Mouse (Mus musculus) heart, embryonic 16.5 days (tissue): Measurements from ENCODE around the gene Ddx19b. TPM values are rescaled to one million over a fixed set of nuclear protein-coding genes. Genes with fewer than 3 reads are reported as not detected.
"Not testable (repeated sequence)": the region's sequence is repeated elsewhere in the genome, so short reads cannot be mapped to it uniquely, and the experiment has no call there.

ENCODE experiments used
- ATAC-seq: fragments of 200-750 bp; cut with Nextera tagmentation; replicated peaks from 2 replicates; pipeline ENCODE4 v1.8.0; 2017; ENCODE audit warnings: moderate number of reproducible peaks; ENCODE audit not compliant: insufficient read depth, low FRiP score; ENCODE audit errors: extremely low read depth
- H3K27ac ChIP-seq: fragments of 300-500 bp; sonication (generic); 2 replicates; pipeline ENCODE4 v1.5.1; 2014; ENCODE audit warnings: mild to moderate bottlenecking, low read length, control low read depth, moderate library complexity
- H3K27me3 ChIP-seq: fragments of 300-500 bp; sonication (generic); 2 replicates; pipeline ENCODE4 v1.6.1; 2014; ENCODE audit warnings: low read length, mixed read lengths; ENCODE audit not compliant: control insufficient read depth, insufficient read depth
- H3K36me3 ChIP-seq: fragments of 300-500 bp; sonication (generic); 2 replicates; pipeline ENCODE4 v1.6.1; 2014; ENCODE audit not compliant: control insufficient read depth, insufficient read depth
- H3K4me1 ChIP-seq: fragments of 300-500 bp; sonication (generic); 2 replicates; pipeline ENCODE4 v1.6.1; 2014; ENCODE audit warnings: low read length, mixed read lengths; ENCODE audit not compliant: control insufficient read depth, insufficient read depth
- H3K4me2 ChIP-seq: fragments of 300-500 bp; sonication (generic); 2 replicates; pipeline ENCODE4 v1.6.1; 2014; ENCODE audit warnings: low read depth, mild to moderate bottlenecking, control low read depth, low read length
- H3K4me3 ChIP-seq: fragments of 300-500 bp; sonication (generic); 2 replicates; pipeline ENCODE4 v1.5.1; 2014; ENCODE audit warnings: mild to moderate bottlenecking, control low read depth, low read length
- H3K9ac ChIP-seq: fragments of 300-500 bp; sonication (generic); 2 replicates; pipeline ENCODE4 v1.6.1; 2014; ENCODE audit warnings: low read length, control low read depth
- H3K9me3 ChIP-seq: fragments of 300-500 bp; sonication (generic); replicated peaks from 2 replicates; pipeline ENCODE4 v1.6.1; 2016; ENCODE audit warnings: low read length; ENCODE audit not compliant: control insufficient read depth
- WGBS: fragments of 180-500 bp; shearing (Covaris S2); extraction: QIAGEN DNeasy Blood & Tissue Kit; methylation state at CpG from one replicate; pipeline ENCODE4 v1.1.7; 2014; 5-methylcytosine and 5-hydroxymethylcytosine counted together
- microRNA-seq: library from miRNA; unstranded; fragments of <30 nt; microRNA quantifications from one replicate; pipeline ENCODE4, GENCODE M21; 2017
- polyA plus RNA-seq: library from polyadenylated mRNA; unstranded; fragments of >200 nt; fragmentation: Nextera tagmentation; extraction: Ambion mirVana; gene quantifications from 2 replicates; pipeline ENCODE4 v1.2.1, GENCODE M21; 2015

The Ddx19b gene
- polyA plus RNA-seq, 1 experiment from 2014 or later: 4.4 TPM

- Histone ChIP-seq H3K27ac (no peak overlapping the region), H3K9ac (no peak overlapping the region), H3K4me2 (no peak overlapping the region), H3K36me3 (peaks cover 22% of the 10 kb centered on the region), H3K9me3 (no peaks in the 10 kb centered on the region), H3K4me1 (no peaks in the 10 kb centered on the region), H3K27me3 (no peaks in the 10 kb centered on the region), H3K4me3 (no peak overlapping the region)
- ATAC-seq: no peak
- WGBS: 92% methylated on average over 12 of the region's 12 CpGs
Measured at GRCm38 (mm10) chr8:110959071-110959780, 72.3 kb downstream of the Ddx19b start.

- 97% methylated on average over 7 of the region's 7 CpGs for WGBS
- not testable (repeated sequence) for ATAC-seq, H3K4me3 ChIP-seq, H3K27me3 ChIP-seq, H3K9me3 ChIP-seq, H3K9ac ChIP-seq, H3K4me1 ChIP-seq, H3K27ac ChIP-seq, H3K4me2 ChIP-seq
- peaks cover 22% of the 10 kb centered on the region for H3K36me3 ChIP-seq
Measured at GRCm38 (mm10) chr8:110958553-110958952, 73.0 kb downstream of the Ddx19b start.

GRCm38 (mm10) chr8:110958135-110958534 is 73.4 kb downstream of the Ddx19b start:
- WGBS: 76% methylated on average over 5 of the region's 5 CpGs
- Histone ChIP-seq H3K4me2 (no peak overlapping the region), H3K9ac (no peak overlapping the region), H3K9me3 (no peaks in the 10 kb centered on the region), H3K4me3 (no peak overlapping the region), H3K27me3 (no peaks in the 10 kb centered on the region), H3K4me1 (no peaks in the 10 kb centered on the region), H3K27ac (no peak overlapping the region), H3K36me3 (peaks cover 22% of the 10 kb centered on the region)
- no peak for ATAC-seq

GRCm38 (mm10) chr8:110957471-110957870 is 74.1 kb downstream of the Ddx19b start:
- Histone ChIP-seq H3K4me2 (no peak overlapping the region), H3K4me3 (no peak overlapping the region), H3K27ac (no peak overlapping the region), H3K27me3 (no peaks in the 10 kb centered on the region), H3K9ac (no peak overlapping the region), H3K36me3 (peaks cover 15% of the 10 kb centered on the region), H3K4me1 (no peaks in the 10 kb centered on the region), H3K9me3 (no peaks in the 10 kb centered on the region)
- WGBS: 84% methylated on average over 19 of the region's 19 CpGs
- no peak for ATAC-seq

GRCm38 (mm10) chr8:110956619-110957450 is 74.7 kb downstream of the Ddx19b start:
- Histone ChIP-seq H3K9me3 (no peaks in the 10 kb centered on the region), H3K4me3 (no peak overlapping the region), H3K9ac (no peak overlapping the region), H3K36me3 (peaks cover 14% of the 10 kb centered on the region), H3K27ac (no peak overlapping the region), H3K27me3 (no peaks in the 10 kb centered on the region), H3K4me1 (no peaks in the 10 kb centered on the region), H3K4me2 (no peak overlapping the region)
- no peak for ATAC-seq
- WGBS: 84% methylated on average over 15 of the region's 15 CpGs

GRCm38 (mm10) chr8:110954776-110955175 is 76.8 kb downstream of the Ddx19b start:
- H3K9ac ChIP-seq: no peak overlapping the region
- no peaks in the 10 kb centered on the region for H3K27me3 ChIP-seq
- H3K4me2 ChIP-seq: no peak overlapping the region
- no peak overlapping the region for H3K27ac ChIP-seq
- no peaks in the 10 kb centered on the region for H3K4me1 ChIP-seq
- 78% methylated on average over 8 of the region's 8 CpGs for WGBS
- no peaks in the 10 kb centered on the region for H3K9me3 ChIP-seq
- H3K4me3 ChIP-seq: no peak overlapping the region
- ATAC-seq: no peak
- peaks cover 14% of the 10 kb centered on the region for H3K36me3 ChIP-seq

Small RNA genes lying within 50 kb of the gene (microRNA-seq; reads per million reads assigned to microRNA genes)
- gene Gm24103: not detected
- 0.59 reads per million for gene Mir3473d

Other genes starting within 250 kb of the Ddx19b start
- 1.5 and 1.9 TPM in 2 replicates for gene Il34, start 225.8 kb downstream of the Ddx19b start, polyA plus RNA-seq
- gene Cog4, start 185.2 kb downstream of the Ddx19b start, polyA plus RNA-seq: 61.5 and 66.4 TPM in 2 replicates
- gene Sf3b3, start 185.0 kb downstream of the Ddx19b start, polyA plus RNA-seq: 82.8 and 88.1 TPM in 2 replicates
- gene Fuk, start 129.3 kb downstream of the Ddx19b start, polyA plus RNA-seq: 5.7 and 7.2 TPM in 2 replicates
- 14.5 and 15.4 TPM in 2 replicates for gene St3gal2, start 111.8 kb downstream of the Ddx19b start, polyA plus RNA-seq
- gene Ddx19a, start 34.0 kb downstream of the Ddx19b start, polyA plus RNA-seq: 8.4 and 10.3 TPM in 2 replicates
- 35.3 and 35.5 TPM in 2 replicates for gene Aars, start 1.4 kb upstream of the Ddx19b start, polyA plus RNA-seq
- gene Exosc6, start 24.6 kb upstream of the Ddx19b start, polyA plus RNA-seq: 5.6 and 6.4 TPM in 2 replicates
- 0.11 TPM in 1 of 2 replicates, not detected in the other for gene Clec18a, start 60.7 kb upstream of the Ddx19b start, polyA plus RNA-seq
- 10.3 and 13.6 TPM in 2 replicates for gene Pdpr, start 62.9 kb upstream of the Ddx19b start, polyA plus RNA-seq
- gene Glg1, start 227.5 kb upstream of the Ddx19b start, polyA plus RNA-seq: 55.7 and 58.6 TPM in 2 replicates